Mouse (Mus musculus) liver, postnatal 0 days (tissue): ENCODE measurements around the gene Irak3.

Source experiments
- CTCF ChIP-seq: sonication (generic); IDR thresholded peaks from 2 replicates; pipeline ENCODE4 v1.5.1; 2016; ENCODE audit warnings: antibody characterized with exemption, low read depth
- EP300 ChIP-seq: IDR thresholded peaks from 2 replicates; pipeline ENCODE4 v1.6.1; 2016; ENCODE audit warnings: antibody characterized with exemption, low read depth, mild to moderate bottlenecking

GRCm38 (mm10) chr10:120231718-120232117 lies 29.8 kb upstream of the Irak3 start:
- peak; percentile 87 for TF ChIP-seq CTCF
- TF ChIP-seq EP300, result no peak
